Mouse (Mus musculus) right cerebral cortex, postnatal 36 days (tissue): ENCODE data around the gene Hspa12a.

ENCODE experiments used
- DNase-seq, 2 experiments: peaks; one replicate each; pipeline ENCODE4 v3.0.0; 2022; ENCODE audit warnings: low spot score in 2 of 2, mixed read lengths in 1 of 2

Hspa12a gene

GRCm38 (mm10) chr19:58758871-58759270 is 184.6 kb downstream of the Hspa12a start:
- DNase-seq, result no peak

- DNase-seq, result no peak
Observed at GRCm38 (mm10) chr19:58751504-58751903, 191.9 kb downstream of the Hspa12a start.

- DNase-seq, result no peak
Observed at GRCm38 (mm10) chr19:58750822-58751221, 192.6 kb downstream of the Hspa12a start.

- no peak for DNase-seq
Observed at GRCm38 (mm10) chr19:58747498-58748000, 195.9 kb downstream of the Hspa12a start.
